Mouse (Mus musculus) testis, adult 2 months (tissue): Measurements from ENCODE around the gene Spag9. TPM values are rescaled to one million over a fixed set of nuclear protein-coding genes. Genes with fewer than 3 reads are reported as not detected.
A peak's percentile ranks its signal among the peaks of the same experiment; 100 is the strongest.

ENCODE experiments used
- H3K27ac ChIP-seq: fragments of 200-500 bp; 2 replicates; pipeline ENCODE4 v1.5.1; 2012; ENCODE audit warnings: low read depth, low read length; ENCODE audit not compliant: control insufficient read depth, insufficient read depth
- H3K27me3 ChIP-seq: fragments of 200-500 bp; 2 replicates; pipeline ENCODE4 v1.6.1; 2012; ENCODE audit warnings: mild to moderate bottlenecking, low read length, moderate library complexity; ENCODE audit not compliant: control insufficient read depth, insufficient read depth
- H3K36me3 ChIP-seq: fragments of 200-500 bp; 2 replicates; pipeline ENCODE4 v1.6.1; 2012; ENCODE audit warnings: mild to moderate bottlenecking, low read length; ENCODE audit not compliant: control insufficient read depth, insufficient read depth
- H3K4me1 ChIP-seq: fragments of 200-500 bp; 2 replicates; pipeline ENCODE4 v1.6.1; 2012; ENCODE audit warnings: low read length; ENCODE audit not compliant: control insufficient read depth, insufficient read depth
- H3K4me3 ChIP-seq: fragments of 200-500 bp; 2 replicates; pipeline ENCODE4 v1.5.1; 2012; ENCODE audit warnings: low read depth, mild to moderate bottlenecking, low read length, moderate library complexity, mixed read lengths; ENCODE audit not compliant: control insufficient read depth
- CTCF ChIP-seq: fragments of 200-500 bp; IDR thresholded peaks from 2 replicates; pipeline ENCODE4 v1.5.1; 2012; ENCODE audit warnings: low read depth, mild to moderate bottlenecking, inconsistent platforms, low read length, moderate library complexity; ENCODE audit not compliant: control insufficient read depth, insufficient read depth, insufficient replicate concordance
- POLR2A ChIP-seq: fragments of 200-500 bp; IDR thresholded peaks from 2 replicates; pipeline ENCODE4 v1.6.1; 2012; ENCODE audit warnings: low read depth, mild to moderate bottlenecking, inconsistent platforms, low read length, moderate library complexity; ENCODE audit not compliant: control insufficient read depth
- polyA plus RNA-seq: library from polyadenylated mRNA; depleted of rRNA; stranded (reverse); fragments of >200 nt; gene quantifications from 2 replicates; pipeline ENCODE4 v1.2.3, GENCODE M21; 2012

The Spag9 gene
- polyA plus RNA-seq, 1 experiment: 18.8 TPM

DNA sequence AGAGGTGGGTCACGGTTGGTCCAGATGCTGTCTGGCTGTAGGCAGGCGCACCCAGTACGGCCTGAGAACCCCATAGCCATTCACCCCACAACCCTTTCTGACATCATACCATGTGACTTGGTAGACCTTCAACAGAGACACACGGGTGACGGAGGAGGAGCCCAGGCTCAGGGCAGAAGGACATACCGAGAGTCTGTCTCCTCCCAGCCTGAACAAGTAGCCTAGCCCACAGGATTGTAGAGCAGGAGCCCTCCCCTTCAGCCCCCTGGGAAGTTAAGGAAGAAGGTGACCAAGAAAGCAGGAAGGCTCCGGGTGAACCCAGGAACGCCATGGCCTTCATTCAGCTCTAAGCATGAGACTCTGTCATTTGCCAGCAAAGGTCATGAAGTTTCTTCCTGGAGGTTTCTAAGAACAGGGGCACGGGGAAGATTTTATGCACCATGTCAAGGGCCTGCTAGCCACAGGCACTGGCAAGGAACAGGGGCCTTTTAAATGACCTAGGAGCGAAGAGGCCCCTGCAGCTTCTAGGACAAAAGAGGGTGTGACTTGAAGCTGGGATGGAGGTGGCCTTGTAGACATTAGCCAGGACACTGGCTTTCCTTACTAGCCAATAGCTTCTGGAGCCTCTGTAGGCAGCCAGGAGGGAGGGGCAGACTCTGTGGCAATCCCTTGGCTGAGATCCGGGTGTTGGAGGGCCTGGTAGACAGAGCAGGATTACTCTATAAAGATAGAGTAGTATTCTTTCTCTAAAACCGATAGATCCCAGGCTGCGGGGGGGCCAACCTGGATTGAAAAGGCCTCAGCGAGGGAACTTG is 163.4 kb downstream of the Spag9 start:
- Histone ChIP-seq H3K27ac (peak overlapping the region; percentile 63), H3K4me3 (peak overlapping the region; percentile 77), H3K27me3 (no peaks in the 10 kb centered on the region), H3K36me3 (no peaks in the 10 kb centered on the region), H3K4me1 (peaks cover 16% of the 10 kb centered on the region)
- TF ChIP-seq CTCF (no peak), POLR2A (peak; percentile 54; the same call in 1 of the 2 replicates)

- no peaks in the 10 kb centered on the region for H3K36me3 ChIP-seq
- H3K4me3 ChIP-seq: peak overlapping the region; percentile 77
- H3K27ac ChIP-seq: no peak overlapping the region; the same call in 1 of the 2 replicates
- peaks cover 16% of the 10 kb centered on the region for H3K4me1 ChIP-seq
- no peak for TF ChIP-seq CTCF
- H3K27me3 ChIP-seq: no peaks in the 10 kb centered on the region
These were observed 164.1 kb downstream of the Spag9 start for GRCm38 (mm10) chr11:94159911-94160415.

- Histone ChIP-seq H3K4me1 (peaks cover 16% of the 10 kb centered on the region), H3K4me3 (peak overlapping the region; percentile 77), H3K27ac (peak overlapping the region; percentile 68), H3K36me3 (no peaks in the 10 kb centered on the region), H3K27me3 (no peaks in the 10 kb centered on the region)
- TF ChIP-seq POLR2A: peak; percentile 82
- no peak for TF ChIP-seq CTCF
These were observed 164.8 kb downstream of the Spag9 start for GRCm38 (mm10) chr11:94160443-94161266.

GRCm38 (mm10) chr11:94161267-94161646 is 165.4 kb downstream of the Spag9 start:
- H3K4me1 ChIP-seq: peaks cover 16% of the 10 kb centered on the region
- no peaks in the 10 kb centered on the region for H3K27me3 ChIP-seq
- TF ChIP-seq CTCF (no peak), POLR2A (no peak)
- 0 out of 2 replicates have a peak overlapping the region, but pooled peaks have one; percentile 39 for H3K27ac ChIP-seq
- peak overlapping the region; percentile 77 for H3K4me3 ChIP-seq
- H3K36me3 ChIP-seq: no peaks in the 10 kb centered on the region

GRCm38 (mm10) chr11:94161867-94162581 is 166.1 kb downstream of the Spag9 start:
- Histone ChIP-seq H3K27ac (no peak overlapping the region), H3K4me1 (peaks cover 16% of the 10 kb centered on the region)

GRCm38 (mm10) chr11:94163005-94163767 is 167.3 kb downstream of the Spag9 start:
- no peak for TF ChIP-seq CTCF
- TF ChIP-seq POLR2A: no peak
- peak overlapping the region; percentile 36 for H3K4me3 ChIP-seq
- no peak overlapping the region for H3K27ac ChIP-seq
- H3K4me1 ChIP-seq: peaks cover 16% of the 10 kb centered on the region
- H3K36me3 ChIP-seq: no peaks in the 10 kb centered on the region
- H3K27me3 ChIP-seq: no peaks in the 10 kb centered on the region

More at GRCm38 (mm10) chr11:94161867-94162581, 166.1 kb downstream of the Spag9 start:
- no peak for TF ChIP-seq CTCF
- TF ChIP-seq POLR2A: no peak
- no peaks in the 10 kb centered on the region for H3K36me3 ChIP-seq
- no peaks in the 10 kb centered on the region for H3K27me3 ChIP-seq
- H3K4me3 ChIP-seq: peak overlapping the region; percentile 77
